Mouse (Mus musculus): ENCODE data around the gene Arhgef28. TPM values are rescaled to one million over a fixed set of nuclear protein-coding genes. Genes with fewer than 3 reads are reported as not detected.

Gene Arhgef28
- polyA plus RNA-seq, 1 experiment from 2014 or later, result 0.85 TPM

- no peaks in the 10 kb centered on the region for H3K36me3 ChIP-seq
- H3K4me3 ChIP-seq, result no peak overlapping the region
- no peak overlapping the region for H3K4me2 ChIP-seq
- WGBS (ENCODE audit: insufficient replicate concordance), result 76% methylated on average over 12 of the region's 12 CpGs
- H3K27me3 ChIP-seq (replicated peaks), result no peaks in the 10 kb centered on the region
- H3K27ac ChIP-seq, result no peak overlapping the region
- H3K9ac ChIP-seq, result no peak overlapping the region
- ATAC-seq, result no peak
- no peaks in the 10 kb centered on the region for H3K4me1 ChIP-seq
- H3K9me3 ChIP-seq (replicated peaks), result no peaks in the 10 kb centered on the region
Observed at GRCm38 (mm10) chr13:97869428-97869827, 336.8 kb downstream of the Arhgef28 start.

- no peak overlapping the region for H3K9ac ChIP-seq
- WGBS (ENCODE audit: insufficient replicate concordance), result 71% methylated on average over 13 of the region's 13 CpGs
- no peak overlapping the region for H3K4me3 ChIP-seq
- H3K9me3 ChIP-seq (replicated peaks), result no peaks in the 10 kb centered on the region
- no peak overlapping the region for H3K4me2 ChIP-seq
- ATAC-seq, result no peak
- no peak overlapping the region for H3K27ac ChIP-seq
- no peaks in the 10 kb centered on the region for H3K27me3 ChIP-seq (replicated peaks)
- no peaks in the 10 kb centered on the region for H3K36me3 ChIP-seq
- no peaks in the 10 kb centered on the region for H3K4me1 ChIP-seq
Observed at GRCm38 (mm10) chr13:97867322-97867962, 338.8 kb downstream of the Arhgef28 start.

- H3K4me3 ChIP-seq, result no peak overlapping the region
- no peak overlapping the region for H3K4me2 ChIP-seq
- WGBS (ENCODE audit: insufficient replicate concordance), result 73% methylated on average over 3 of the region's 3 CpGs
- peaks cover 11% of the 10 kb centered on the region for H3K4me1 ChIP-seq
- no peak overlapping the region for H3K27ac ChIP-seq
- no peak overlapping the region for H3K9ac ChIP-seq
- H3K27me3 ChIP-seq (replicated peaks), result no peaks in the 10 kb centered on the region
- no peaks in the 10 kb centered on the region for H3K36me3 ChIP-seq
- no peaks in the 10 kb centered on the region for H3K9me3 ChIP-seq (replicated peaks)
- no peak for ATAC-seq
Observed at GRCm38 (mm10) chr13:97859071-97859470, 347.2 kb downstream of the Arhgef28 start.

GRCm38 (mm10) chr13:97857860-97858259 is 348.4 kb downstream of the Arhgef28 start:
- Histone ChIP-seq H3K9me3 (replicated peaks) (no peaks in the 10 kb centered on the region), H3K9ac (no peak overlapping the region), H3K4me3 (no peak overlapping the region), H3K27ac (no peak overlapping the region), H3K4me1 (peaks cover 11% of the 10 kb centered on the region), H3K4me2 (no peak overlapping the region), H3K36me3 (no peaks in the 10 kb centered on the region), H3K27me3 (replicated peaks) (no peaks in the 10 kb centered on the region)
- 18% methylated on average over 6 of the region's 6 CpGs for whole genome bisulfite sequencing (ENCODE audit: insufficient replicate concordance)
- peak; percentile 64 for ATAC-seq

GRCm38 (mm10) chr13:97853356-97853968 is 352.8 kb downstream of the Arhgef28 start:
- no peaks in the 10 kb centered on the region for H3K9me3 ChIP-seq (replicated peaks)
- peaks cover 11% of the 10 kb centered on the region for H3K4me1 ChIP-seq
- no peak overlapping the region for H3K9ac ChIP-seq
- H3K27me3 ChIP-seq (replicated peaks), result no peaks in the 10 kb centered on the region
- 50% methylated on average over 8 of the region's 8 CpGs for WGBS (ENCODE audit: insufficient replicate concordance)
- no peak overlapping the region for H3K4me2 ChIP-seq
- H3K4me3 ChIP-seq, result no peak overlapping the region
- no peak overlapping the region for H3K27ac ChIP-seq
- no peak for ATAC-seq
- no peaks in the 10 kb centered on the region for H3K36me3 ChIP-seq

Other genes with a start within 250 kb of the Arhgef28 start
- 26.9 and 28.4 TPM in 2 replicates for gene Utp15, start 56.6 kb upstream of the Arhgef28 start, polyA plus RNA-seq (2016; fragmentation: Nextera tagmentation; extraction: Ambion mirVana)
- gene Ankra2, start 56.6 kb upstream of the Arhgef28 start, polyA plus RNA-seq (2016; fragmentation: Nextera tagmentation; extraction: Ambion mirVana), result 11.6 and 11.7 TPM in 2 replicates
- not detected in 2 replicates for gene Gm21976, start 73.4 kb upstream of the Arhgef28 start, polyA plus RNA-seq (2016; fragmentation: Nextera tagmentation; extraction: Ambion mirVana)
- 552 and 568 TPM in 2 replicates for gene Btf3, start 110.6 kb upstream of the Arhgef28 start, polyA plus RNA-seq (2016; fragmentation: Nextera tagmentation; extraction: Ambion mirVana)
- not detected in 2 replicates for gene Foxd1, start 147.8 kb upstream of the Arhgef28 start, polyA plus RNA-seq (2016; fragmentation: Nextera tagmentation; extraction: Ambion mirVana)

Measured in liver, embryonic 12.5 days (tissue).